In genomic region chr9:15976959-15977663, GRCm38 (mm10) we compare ENCODE assay signal across 9 mouse cellular contexts.
DNase-seq lines count a peak whose midpoint lies in the region; ATAC-seq and TF ChIP-seq lines count a peak whose summit lies in the region.
"Had no signal": no experiment of that assay in that cellular context is flagged by ENCODE, and none has a peak within 500 bp of the region (broad histone marks: within the 10 kb centered on the region; RNA-seq: fewer than 3 reads in every experiment).

No protein-coding gene starts in this region.

- no peak overlapping the region for H3K9ac ChIP-seq in hindbrain, embryonic 16.5 days (ENCODE audit: low read depth, low read length)
- H3K9ac ChIP-seq in midbrain, postnatal 0 days (replicated peaks; ENCODE audit: low read length, poor library complexity, severe bottlenecking): no peak overlapping the region
- H3K9ac ChIP-seq in liver, embryonic 11.5 days (ENCODE audit: low read depth, low read length): no peak overlapping the region
- H3K9ac ChIP-seq: liver, embryonic 15.5 days had no signal

- 34% methylated on average over 12 of the region's 12 CpGs for WGBS in hindbrain, embryonic 16.5 days
- 51% methylated on average over 12 of the region's 12 CpGs for WGBS in midbrain, postnatal 0 days
- 69% methylated on average over 12 of the region's 12 CpGs for WGBS in liver, embryonic 11.5 days

- peaks cover 2% of the 10 kb centered on the region; the same call in 1 of the 2 replicates for H3K4me1 ChIP-seq in hindbrain, embryonic 16.5 days (ENCODE audit: control insufficient read depth, insufficient read depth, low read depth, low read length)
- H3K4me1 ChIP-seq in midbrain, postnatal 0 days (ENCODE audit: insufficient read depth, low read length): no peaks in the 10 kb centered on the region
- no peaks in the 10 kb centered on the region for H3K4me1 ChIP-seq in liver, embryonic 11.5 days (replicated peaks; ENCODE audit: control insufficient read depth, insufficient read depth, low read length)
- H3K4me1 ChIP-seq: liver, embryonic 15.5 days had no signal

- ATAC-seq in cerebellum, adult (ENCODE audit: insufficient number of reproducible peaks, low FRiP score, low TSS enrichment): 0 out of 2 replicates have a peak, but pooled peaks have one; percentile 3
- ATAC-seq in hindbrain, embryonic 16.5 days: peak; percentile 54
- ATAC-seq in midbrain, postnatal 0 days (ENCODE audit: low FRiP score): no peak
- no peak for ATAC-seq in liver, embryonic 11.5 days (replicated peaks; ENCODE audit: low FRiP score)

- no peaks in the 10 kb centered on the region for H3K36me3 ChIP-seq in hindbrain, embryonic 16.5 days (ENCODE audit: control insufficient read depth, insufficient read depth, low read length)
- no peaks in the 10 kb centered on the region for H3K36me3 ChIP-seq in midbrain, postnatal 0 days (ENCODE audit: insufficient read depth, low read length)
- no peaks in the 10 kb centered on the region for H3K36me3 ChIP-seq in liver, embryonic 11.5 days (ENCODE audit: control insufficient read depth, insufficient read depth, low read length)
- H3K36me3 ChIP-seq: liver, embryonic 15.5 days had no signal

- no peak for TF ChIP-seq CTCF in midbrain, postnatal 0 days (IDR thresholded peaks at IDR 0.05)

- H3K4me2 ChIP-seq in hindbrain, embryonic 16.5 days (ENCODE audit: low read length): no peak overlapping the region
- H3K4me2 ChIP-seq in midbrain, postnatal 0 days (ENCODE audit: low read depth, low read length, poor library complexity, severe bottlenecking): no peak overlapping the region
- no peak overlapping the region for H3K4me2 ChIP-seq in liver, embryonic 11.5 days
- H3K4me2 ChIP-seq: liver, embryonic 15.5 days had no signal

- no peak for DNase-seq in cerebellum, adult 8-10 months
- peak; percentile 65 for DNase-seq in kidney, postnatal 10 days
- no peak for DNase-seq in kidney, adult 9 months
- DNase-seq in midbrain, postnatal 0 days (ENCODE audit: low spot score): peak; percentile 57
- no peak for DNase-seq in liver, embryonic 11.5 days (ENCODE audit: low spot score)
- DNase-seq in thymus, adult 18-20 months: no peak

- H3K9me3 ChIP-seq in hindbrain, embryonic 16.5 days (ENCODE audit: control insufficient read depth, low read length): no peaks in the 10 kb centered on the region
- H3K9me3 ChIP-seq in midbrain, postnatal 0 days (ENCODE audit: low read length): no peaks in the 10 kb centered on the region
- no peaks in the 10 kb centered on the region for H3K9me3 ChIP-seq in liver, embryonic 11.5 days (ENCODE audit: control insufficient read depth, low read length)
- H3K9me3 ChIP-seq: liver, embryonic 15.5 days had no signal

- H3K4me3 ChIP-seq in hindbrain, embryonic 16.5 days (ENCODE audit: low read length): no peak overlapping the region
- H3K4me3 ChIP-seq in midbrain, postnatal 0 days (ENCODE audit: low read depth, low read length): no peak overlapping the region
- H3K4me3 ChIP-seq in liver, embryonic 11.5 days (ENCODE audit: low read depth, low read length): no peak overlapping the region
- H3K4me3 ChIP-seq: liver, embryonic 15.5 days had no signal

- H3K27ac ChIP-seq in hindbrain, embryonic 16.5 days (ENCODE audit: low read depth, low read length): peak overlapping the region; percentile 9; the same call in 1 of the 2 replicates
- H3K27ac ChIP-seq in midbrain, postnatal 0 days (ENCODE audit: low read depth, low read length): no peak overlapping the region
- no peak overlapping the region for H3K27ac ChIP-seq in liver, embryonic 11.5 days (ENCODE audit: low read depth, low read length)
- H3K27ac ChIP-seq: liver, embryonic 15.5 days had no signal

- H3K27me3 ChIP-seq in hindbrain, embryonic 16.5 days (replicated peaks; ENCODE audit: control insufficient read depth, insufficient read depth, low read length): 0 out of 2 replicates have a peak, but pooled peaks cover 2% of the 10 kb centered on the region
- no peaks in the 10 kb centered on the region for H3K27me3 ChIP-seq in midbrain, postnatal 0 days (ENCODE audit: insufficient read depth, low read length)
- no peaks in the 10 kb centered on the region for H3K27me3 ChIP-seq in liver, embryonic 11.5 days (replicated peaks; ENCODE audit: control insufficient read depth, insufficient read depth, low read length)
- H3K27me3 ChIP-seq: liver, embryonic 15.5 days had no signal

Comparison
In these comparisons a context has a peak if more than half of its experiments do, and no peak if none do; other contexts are left out.
1. DNase-seq: peak in kidney, postnatal 10 days (single experiment) and midbrain, postnatal 0 days (single experiment); none in cerebellum, adult 8-10 months (single experiment), kidney, adult 9 months (single experiment), liver, embryonic 11.5 days (single experiment) and thymus, adult 18-20 months (0 of 2).
2. ATAC-seq: peak in cerebellum, adult (single experiment) and hindbrain, embryonic 16.5 days (single experiment); none in midbrain, postnatal 0 days (single experiment) and liver, embryonic 11.5 days (single experiment).